Mouse (Mus musculus): Measurements from ENCODE around the gene Bcl11a.

- no peak for TF ChIP-seq CTCF (conservative IDR thresholded peaks at IDR 0.05; ENCODE audit: insufficient read depth, insufficient read length, low read depth, low read length)
- TF ChIP-seq POLR2A (IDR thresholded peaks at IDR 0.05; ENCODE audit: low read depth, low read length), result no peak
Measured at GRCm38 (mm10) chr11:24200310-24200709, 122.5 kb downstream of the Bcl11a start.

Measured in kidney, adult 2 months (tissue).